Mouse (Mus musculus) heart, embryonic 14.5 days (tissue): Measurements from ENCODE around the gene Ube2e3. TPM values are rescaled to one million over a fixed set of nuclear protein-coding genes. Genes with fewer than 3 reads are reported as not detected.

Experiments
- ATAC-seq: fragments of 200-750 bp; cut with Nextera tagmentation; 2 replicates; pipeline ENCODE4 v1.8.0; 2017; ENCODE audit warnings: low read depth, moderate TSS enrichment; ENCODE audit not compliant: insufficient number of reproducible peaks, insufficient read depth, low FRiP score
- H3K27ac ChIP-seq, 2 experiments: fragments of 200-500 bp in 1 of 2; fragments of 300-500 bp in 1 of 2; sonication (generic) in 1 of 2; replicated peaks in 1 of 2; 2 replicates each; pipeline ENCODE4 v1.5.1; 2012 to 2014; ENCODE audit warnings: low read depth in 2 of 2, low read length in 2 of 2, control low read depth in 1 of 2, mild to moderate bottlenecking in 1 of 2, mixed read lengths in 1 of 2; ENCODE audit not compliant: control insufficient read depth in 1 of 2, insufficient read depth in 1 of 2
- H3K27me3 ChIP-seq: fragments of 300-500 bp; sonication (generic); 2 replicates; pipeline ENCODE4 v1.6.1; 2014; ENCODE audit warnings: mild to moderate bottlenecking, low read length, control low read depth; ENCODE audit not compliant: control insufficient read depth, insufficient read depth
- H3K36me3 ChIP-seq: fragments of 300-500 bp; sonication (generic); 2 replicates; pipeline ENCODE4 v1.6.1; 2014; ENCODE audit warnings: mild to moderate bottlenecking, control low read depth, low read length, mixed read lengths; ENCODE audit not compliant: control insufficient read depth, insufficient read depth
- H3K4me1 ChIP-seq, 2 experiments: fragments of 200-500 bp in 1 of 2; fragments of 300-500 bp in 1 of 2; sonication (generic) in 1 of 2; 2 replicates each; pipeline ENCODE4 v1.6.1; 2012 to 2014; ENCODE audit warnings: low read length in 2 of 2, control low read depth in 1 of 2, mixed read lengths in 1 of 2; ENCODE audit not compliant: control insufficient read depth in 2 of 2, insufficient read depth in 2 of 2
- H3K4me2 ChIP-seq: fragments of 300-500 bp; sonication (generic); 2 replicates; pipeline ENCODE4 v1.6.1; 2014; ENCODE audit warnings: mild to moderate bottlenecking, low read length
- H3K4me3 ChIP-seq, 2 experiments: fragments of 200-500 bp in 1 of 2; fragments of 300-500 bp in 1 of 2; sonication (generic) in 1 of 2; 2 replicates each; pipeline ENCODE4 v1.5.1; 2012 to 2014; ENCODE audit warnings: low read length in 2 of 2, mild to moderate bottlenecking in 2 of 2, control low read depth in 1 of 2, low read depth in 1 of 2, moderate library complexity in 1 of 2; ENCODE audit not compliant: control insufficient read depth in 1 of 2, insufficient read depth in 1 of 2
- H3K9ac ChIP-seq: fragments of 300-500 bp; sonication (generic); 2 replicates; pipeline ENCODE4 v1.6.1; 2014; ENCODE audit warnings: mild to moderate bottlenecking, low read length
- H3K9me3 ChIP-seq: fragments of 300-500 bp; sonication (generic); 2 replicates; pipeline ENCODE4 v1.6.1; 2016; ENCODE audit warnings: low read length, control low read depth; ENCODE audit not compliant: control insufficient read depth
- WGBS: fragments of 180-500 bp; shearing (Covaris S2); extraction: QIAGEN DNeasy Blood & Tissue Kit; methylation state at CpG from one replicate; pipeline ENCODE4 v1.1.7; 2014; 5-methylcytosine and 5-hydroxymethylcytosine counted together
- polyA plus RNA-seq: library from polyadenylated mRNA; unstranded; fragments of >200 nt; fragmentation: Nextera tagmentation; extraction: Ambion mirVana; gene quantifications from 2 replicates; pipeline ENCODE4 v1.2.1, GENCODE M21; 2014

Gene Ube2e3
- polyA plus RNA-seq, 1 experiment from 2014 or later = 136 TPM

- Histone ChIP-seq H3K4me3 (no peak overlapping the region), H3K9ac (no peak overlapping the region), H3K27ac (no peak overlapping the region), H3K9me3 (no peaks in the 10 kb centered on the region), H3K27me3 (no peaks in the 10 kb centered on the region), H3K4me2 (no peak overlapping the region), H3K36me3 (no peaks in the 10 kb centered on the region), H3K4me1 (peaks cover 4 to 7% of the 10 kb centered on the region in 2 experiments; a peak in 3 of 4 replicates)
- 87% methylated on average over 2 of the region's 2 CpGs for WGBS
- no peak for ATAC-seq
Measured at GRCm38 (mm10) chr2:78964995-78965394, 97.1 kb downstream of the Ube2e3 start.

GRCm38 (mm10) chr2:78965396-78965795, 97.5 kb downstream of the Ube2e3 start:
- no peaks in the 10 kb centered on the region for H3K9me3 ChIP-seq
- no peak overlapping the region for H3K27ac ChIP-seq
- H3K36me3 ChIP-seq = no peaks in the 10 kb centered on the region
- no peak overlapping the region for H3K4me3 ChIP-seq
- 49% methylated on average over 6 of the region's 6 CpGs for WGBS
- no peak for ATAC-seq
- H3K4me2 ChIP-seq = no peak overlapping the region
- no peaks in the 10 kb centered on the region for H3K27me3 ChIP-seq
- no peak overlapping the region for H3K9ac ChIP-seq
- H3K4me1 ChIP-seq = peaks cover 4 to 7% of the 10 kb centered on the region in 2 experiments; a peak in 3 of 4 replicates

GRCm38 (mm10) chr2:78970088-78970487, 102.2 kb downstream of the Ube2e3 start:
- Histone ChIP-seq H3K27me3 (no peaks in the 10 kb centered on the region), H3K9me3 (no peaks in the 10 kb centered on the region), H3K36me3 (no peaks in the 10 kb centered on the region), H3K4me2 (no peak overlapping the region), H3K4me3 (no peak overlapping the region), H3K9ac (no peak overlapping the region), H3K27ac (no peak overlapping the region), H3K4me1 (no peaks in the 10 kb centered on the region)
- ATAC-seq = no peak
- WGBS = 65% methylated on average over 6 of the region's 6 CpGs
